ENCODE assay signal across 22 mouse cellular contexts in genomic region chr13:99563021-99563420, GRCm38 (mm10). TPM values are rescaled to one million over a fixed set of nuclear protein-coding genes. Genes with fewer than 3 reads are reported as not detected.
A peak's percentile ranks its signal among the peaks of the same experiment; 100 is the strongest.
DNase-seq lines count a peak whose midpoint lies in the region; ATAC-seq and TF ChIP-seq lines count a peak whose summit lies in the region.
"Had no signal": no experiment of that assay in that cellular context is flagged by ENCODE, and none has a peak within 500 bp of the region (broad histone marks: within the 10 kb centered on the region; RNA-seq: fewer than 3 reads in every experiment).

No protein-coding gene starts in this region.

- no peak for ATAC-seq in midbrain, embryonic 11.5 days (ENCODE audit: low FRiP score)
- ATAC-seq in midbrain, embryonic 15.5 days (replicated peaks), result no peak
- no peak for ATAC-seq in lung, postnatal 0 days
- ATAC-seq: intestine, embryonic 16.5 days; liver, embryonic 12.5 days had no signal

- 70% methylated on average over 3 of the region's 3 CpGs for WGBS in midbrain, embryonic 11.5 days
- 60% methylated on average over 3 of the region's 3 CpGs for WGBS in midbrain, embryonic 15.5 days
- 61% methylated on average over 3 of the region's 3 CpGs for WGBS in thymus, adult 2 months
- 56% methylated on average over 3 of the region's 3 CpGs for WGBS in lung, postnatal 0 days

- TF ChIP-seq CTCF in gastrocnemius, adult 2 months (IDR thresholded peaks at IDR 0.05), result no peak
- TF ChIP-seq CTCF in thymus, adult 2 months (IDR thresholded peaks at IDR 0.05; ENCODE audit: borderline replicate concordance, control insufficient read depth, extremely low read depth, insufficient read depth, low read length, poor library complexity), result no peak
- no peak for TF ChIP-seq CTCF in lung, postnatal 0 days (IDR thresholded peaks at IDR 0.05)

- TF ChIP-seq EP300 in lung, postnatal 0 days (IDR thresholded peaks at IDR 0.05), result no peak

- H3K4me2 ChIP-seq in midbrain, embryonic 11.5 days, result no peak overlapping the region
- H3K4me2 ChIP-seq in midbrain, embryonic 15.5 days, result no peak overlapping the region
- no peak overlapping the region for H3K4me2 ChIP-seq in lung, postnatal 0 days (replicated peaks; ENCODE audit: low read depth, low read length)
- H3K4me2 ChIP-seq: hindbrain, embryonic 12.5 days; kidney, embryonic 15.5 days; limb, embryonic 12.5 days; liver, embryonic 12.5 days; lung, embryonic 15.5 days; midbrain, embryonic 12.5 days; neural tube, embryonic 13.5 days had no signal

- H3K9ac ChIP-seq in midbrain, embryonic 11.5 days (ENCODE audit: low read length), result no peak overlapping the region
- H3K9ac ChIP-seq in midbrain, embryonic 15.5 days, result no peak overlapping the region
- no peak overlapping the region for H3K9ac ChIP-seq in lung, postnatal 0 days (replicated peaks; ENCODE audit: low read depth)
- H3K9ac ChIP-seq: hindbrain, embryonic 12.5 days; kidney, embryonic 15.5 days; limb, embryonic 12.5 days; liver, embryonic 12.5 days; lung, embryonic 15.5 days; midbrain, embryonic 12.5 days; neural tube, embryonic 13.5 days had no signal

- TF ChIP-seq POLR2A in thymus, adult 2 months (IDR thresholded peaks at IDR 0.05; ENCODE audit: control insufficient read depth, extremely low read depth, insufficient read depth, low read length, poor library complexity), result no peak

- no peaks in the 10 kb centered on the region for H3K36me3 ChIP-seq in midbrain, embryonic 11.5 days (ENCODE audit: control insufficient read depth, insufficient read depth, low read length)
- H3K36me3 ChIP-seq in midbrain, embryonic 15.5 days (replicated peaks), result no peaks in the 10 kb centered on the region
- H3K36me3 ChIP-seq in thymus, adult 2 months (ENCODE audit: control insufficient read depth, insufficient read depth, low read length), result no peaks in the 10 kb centered on the region
- H3K36me3 ChIP-seq in lung, postnatal 0 days (ENCODE audit: insufficient read depth, low read length), result no peaks in the 10 kb centered on the region
- H3K36me3 ChIP-seq: hindbrain, embryonic 12.5 days; kidney, embryonic 15.5 days; limb, embryonic 12.5 days; liver, embryonic 12.5 days; lung, embryonic 15.5 days; midbrain, embryonic 12.5 days; neural tube, embryonic 13.5 days had no signal

- H3K9me3 ChIP-seq in midbrain, embryonic 11.5 days (ENCODE audit: control insufficient read depth, low read length), result no peaks in the 10 kb centered on the region
- no peaks in the 10 kb centered on the region for H3K9me3 ChIP-seq in midbrain, embryonic 15.5 days
- no peaks in the 10 kb centered on the region for H3K9me3 ChIP-seq in lung, postnatal 0 days (ENCODE audit: low read length)
- H3K9me3 ChIP-seq: hindbrain, embryonic 12.5 days; kidney, embryonic 15.5 days; limb, embryonic 12.5 days; liver, embryonic 12.5 days; lung, embryonic 15.5 days; midbrain, embryonic 12.5 days; neural tube, embryonic 13.5 days had no signal

- intact Hi-C loops in gastrocnemius, adult 2 months (cut with DNase I), result no loop called here

- DNase-seq in gastrocnemius, adult 2 months, result peak; percentile 27
- no peak for DNase-seq in gastrocnemius, postnatal 10 days
- peak; percentile 56 for DNase-seq in midbrain, embryonic 11.5 days (ENCODE audit: low spot score, missing footprints)
- peak; percentile 65 for DNase-seq in cerebellum, adult 9-10 months
- DNase-seq in thymus, adult 2 months, result no peak
- no peak for DNase-seq in embryo, embryonic 10 days (ENCODE audit: low spot score)
- no peak for DNase-seq in lung, postnatal 0 days (ENCODE audit: low spot score)
- DNase-seq: adrenal gland, postnatal 25 days; gastrocnemius, postnatal 14 days; right cerebral cortex, postnatal 14 days had no signal

- H3K27me3 ChIP-seq in midbrain, embryonic 11.5 days (ENCODE audit: control insufficient read depth, insufficient read depth, low read length), result no peaks in the 10 kb centered on the region
- H3K27me3 ChIP-seq in midbrain, embryonic 15.5 days (replicated peaks), result no peaks in the 10 kb centered on the region
- H3K27me3 ChIP-seq in thymus, adult 2 months (ENCODE audit: control insufficient read depth, insufficient read depth, low read length), result no peaks in the 10 kb centered on the region
- H3K27me3 ChIP-seq in lung, postnatal 0 days (replicated peaks; ENCODE audit: insufficient read depth, low read length), result no peaks in the 10 kb centered on the region
- H3K27me3 ChIP-seq: CH12.LX; hindbrain, embryonic 12.5 days; kidney, embryonic 15.5 days; limb, embryonic 12.5 days; liver, embryonic 12.5 days; lung, embryonic 15.5 days; midbrain, embryonic 12.5 days; neural tube, embryonic 13.5 days had no signal

- peaks cover 10% of the 10 kb centered on the region; the same call in 1 of the 2 replicates for H3K4me1 ChIP-seq in midbrain, embryonic 11.5 days (ENCODE audit: control insufficient read depth, insufficient read depth, low read length)
- H3K4me1 ChIP-seq in midbrain, embryonic 15.5 days, result peaks cover 24% of the 10 kb centered on the region
- H3K4me1 ChIP-seq in thymus, adult 2 months (replicated peaks; ENCODE audit: control insufficient read depth, insufficient read depth, low read length), result no peaks in the 10 kb centered on the region
- H3K4me1 ChIP-seq in lung, postnatal 0 days (ENCODE audit: insufficient read depth, low read depth, low read length), result no peaks in the 10 kb centered on the region
- H3K4me1 ChIP-seq: liver, embryonic 12.5 days; lung, embryonic 15.5 days had no signal

- no peak overlapping the region for H3K27ac ChIP-seq in gastrocnemius, adult 2 months
- no peak overlapping the region for H3K27ac ChIP-seq in midbrain, embryonic 11.5 days (ENCODE audit: low read depth, low read length)
- H3K27ac ChIP-seq in midbrain, embryonic 15.5 days, result no peak overlapping the region
- no peak overlapping the region for H3K27ac ChIP-seq in thymus, adult 2 months (ENCODE audit: control insufficient read depth, insufficient read depth, low read length)
- H3K27ac ChIP-seq in lung, postnatal 0 days (ENCODE audit: low read length), result no peak overlapping the region
- H3K27ac ChIP-seq: kidney, embryonic 15.5 days; limb, embryonic 12.5 days; liver, embryonic 12.5 days; lung, embryonic 15.5 days; macrophage; midbrain, embryonic 12.5 days had no signal

- no peak overlapping the region for H3K4me3 ChIP-seq in gastrocnemius, adult 2 months
- H3K4me3 ChIP-seq in midbrain, embryonic 11.5 days (ENCODE audit: low read depth, low read length), result no peak overlapping the region
- no peak overlapping the region for H3K4me3 ChIP-seq in midbrain, embryonic 15.5 days
- no peak overlapping the region for H3K4me3 ChIP-seq in thymus, adult 2 months (ENCODE audit: control insufficient read depth, insufficient read depth, low read length)
- no peak overlapping the region for H3K4me3 ChIP-seq in lung, postnatal 0 days (ENCODE audit: low read depth, low read length)
- H3K4me3 ChIP-seq: hindbrain, embryonic 12.5 days; kidney, embryonic 15.5 days; limb, embryonic 12.5 days; liver, embryonic 12.5 days; lung, embryonic 15.5 days; midbrain, embryonic 12.5 days; neural tube, embryonic 13.5 days had no signal

RNA-seq across cellular contexts. Expression of gene Map1b, which starts 46.7 kb away (rescaled TPM):
- 10 to 100 TPM in 1 of 2 experiments, 1 to 10 TPM in 1; 7.7 to 13.8 TPM for total RNA-seq in gastrocnemius, adult 2 months (2021)
- 10 to 100 TPM; 30.9 to 37.7 TPM for total RNA-seq in gastrocnemius, postnatal 10 days (2021)
- polyA plus RNA-seq in midbrain, embryonic 11.5 days (2014; fragmentation: Nextera tagmentation; extraction: Ambion mirVana), result 911 and 979 TPM in 2 replicates
- 2,126 and 2,223 TPM in 2 replicates for polyA plus RNA-seq in midbrain, embryonic 15.5 days (2015; fragmentation: Nextera tagmentation; extraction: Ambion mirVana)
- polyA plus RNA-seq in thymus, adult 2 months (2012; rRNA removed), result 0.92 and 1.1 TPM in 2 replicates
- polyA plus RNA-seq in lung, postnatal 0 days (2015; fragmentation: Nextera tagmentation; extraction: Ambion mirVana), result 31.2 and 39.1 TPM in 2 replicates
- total RNA-seq: MEL had no signal

Comparison
In these comparisons a context has a peak if more than half of its experiments do, and no peak if none do; other contexts are left out.
1. DNase-seq: peak in gastrocnemius, adult 2 months (single experiment), midbrain, embryonic 11.5 days (single experiment) and cerebellum, adult 9-10 months (single experiment); none in gastrocnemius, postnatal 10 days (single experiment), thymus, adult 2 months (single experiment), embryo, embryonic 10 days (single experiment) and lung, postnatal 0 days (single experiment).
2. RNA of gene Map1b, which starts 46.7 kb away (polyA plus RNA-seq): 2,126 to 2,223 TPM in midbrain, embryonic 15.5 days and 911 to 979 TPM in midbrain, embryonic 11.5 days; 31.2 to 39.1 TPM in lung, postnatal 0 days and 0.92 to 1.1 TPM in thymus, adult 2 months; every median in the first group is over 10 times any median in the second.